Mouse (Mus musculus): ENCODE data around the gene Fam8a1. TPM values are rescaled to one million over a fixed set of nuclear protein-coding genes. Genes with fewer than 3 reads are reported as not detected.
A peak's percentile ranks its signal among the peaks of the same experiment; 100 is the strongest.

The Fam8a1 gene
- 7.5 and 8.4 TPM in 2 replicates for total RNA-seq (2012; rRNA removed)
- 10 to 100 TPM in 1 of 2 experiments, not detected in 1; 16.5 TPM for polyA plus RNA-seq (2012; ENCODE audit: insufficient read depth in 1 of 2, insufficient read length in 2 of 2, low read depth in 1 of 2, low replicate concordance in 2 of 2, missing spikeins in 1 of 2)

GRCm38 (mm10) chr13:46669048-46669619 lies at the start of gene Fam8a1:
TSS of gene Fam8a1 (plus strand) at chr13:46669522.
- Histone ChIP-seq H3K27me3 (ENCODE audit: control insufficient read depth in 1 of 2, insufficient read depth in 2 of 2, low read length in 2 of 2) (peaks cover 0 to 4% of the 10 kb centered on the region in 2 experiments; a peak in 1 of 4 replicates), H3K9me3 (replicated peaks; ENCODE audit: insufficient read depth, low read length) (no peaks in the 10 kb centered on the region), H3K36me3 (ENCODE audit: control insufficient read depth in 1 of 2, insufficient read depth in 2 of 2, low read length in 2 of 2) (peaks cover 5 to 11% of the 10 kb centered on the region in 2 experiments), H3K27ac (ENCODE audit: control insufficient read depth, low read depth, low read length) (peak within 1 kb of the TSS; percentile 27), H3K4me3 (ENCODE audit: control insufficient read depth in 1 of 2, insufficient read depth in 1 of 2, low read depth in 2 of 2, low read length in 2 of 2) (peak within 1 kb of the TSS; percentile 56 to 64), H3K4me1 (ENCODE audit: control insufficient read depth in 1 of 2, insufficient read depth in 2 of 2, low read length in 2 of 2) (peaks cover 0 to 10% of the 10 kb centered on the region in 2 experiments; a peak in 3 of 4 replicates), H3K9ac (ENCODE audit: control insufficient read depth, low read depth, low read length, poor library complexity, severe bottlenecking) (peak within 1 kb of the TSS; percentile 93), H3K79me2 (ENCODE audit: control insufficient read depth, insufficient read depth, low read length, poor library complexity) (peaks cover 9% of the 10 kb centered on the region)
- peak; percentile 94 for DNase-seq (ENCODE audit: low read depth, low spot score)
- no peak for TF ChIP-seq BHLHE40 (IDR thresholded peaks at IDR 0.05; ENCODE audit: borderline replicate concordance, low read depth, low read length)
- no peak for TF ChIP-seq RCOR1 (IDR thresholded peaks at IDR 0.05; ENCODE audit: low read depth, low read length)
- TF ChIP-seq NELFE (IDR thresholded peaks at IDR 0.05; ENCODE audit: low read depth, low read length), result peak; percentile 67
- no peak for TF ChIP-seq CHD2 (IDR thresholded peaks at IDR 0.05; ENCODE audit: low read length)
- no peak for TF ChIP-seq UBTF (IDR thresholded peaks at IDR 0.05; ENCODE audit: borderline replicate concordance, insufficient read depth, low read depth, low read length)
- TF ChIP-seq CTCF (IDR thresholded peaks at IDR 0.05 in 2 of 3, conservative IDR thresholded peaks at IDR 0.05 in 1 of 3; ENCODE audit: control insufficient read depth in 1 of 3, insufficient read depth in 1 of 3, low read depth in 2 of 3, low read length in 3 of 3, poor library complexity in 1 of 3, severe bottlenecking in 1 of 3), result no peak; a peak in 1 of 6 replicates
- TF ChIP-seq MYB (IDR thresholded peaks at IDR 0.05; ENCODE audit: low read depth, low read length), result no peak
- peak; percentile 78 for TF ChIP-seq TCF12 (IDR thresholded peaks at IDR 0.05; ENCODE audit: low read depth, low read length)
- no peak for TF ChIP-seq ZNF384 (IDR thresholded peaks at IDR 0.05; ENCODE audit: low read depth, low read length)
- no peak for TF ChIP-seq GATA1 (IDR thresholded peaks at IDR 0.05; ENCODE audit: low read depth, low read length)
- TF ChIP-seq USF1 (IDR thresholded peaks at IDR 0.05; ENCODE audit: low read depth, low read length), result no peak
- TF ChIP-seq MEF2A (IDR thresholded peaks at IDR 0.05; ENCODE audit: extremely low read depth, insufficient replicate concordance, low read depth, low read length, poor library complexity, severe bottlenecking), result 0 out of 2 replicates have a peak, but pooled peaks have one; percentile 28
- no peak for TF ChIP-seq SMC3 (IDR thresholded peaks at IDR 0.05; ENCODE audit: low read depth, low read length)
- no peak for TF ChIP-seq JUND (IDR thresholded peaks at IDR 0.05; ENCODE audit: low read depth, low read length)
- no peak for TF ChIP-seq E2F4 (IDR thresholded peaks at IDR 0.05; ENCODE audit: borderline replicate concordance, low read depth, low read length)
- TF ChIP-seq MXI1 (IDR thresholded peaks at IDR 0.05; ENCODE audit: low read depth, low read length), result peak; percentile 72; the same call in 1 of the 2 replicates
- TF ChIP-seq RAD21 (IDR thresholded peaks at IDR 0.05; ENCODE audit: low read depth, low read length), result no peak
- peak; percentile 6; the same call in 1 of the 2 replicates for TF ChIP-seq ETS1 (IDR thresholded peaks at IDR 0.05; ENCODE audit: low read depth, low read length)
- peak; percentile 95 for TF ChIP-seq HCFC1 (IDR thresholded peaks at IDR 0.05; ENCODE audit: low read depth, low read length)
- TF ChIP-seq GABPA (IDR thresholded peaks at IDR 0.05; ENCODE audit: low read depth, low read length), result no peak
- TF ChIP-seq MAFK (IDR thresholded peaks at IDR 0.05; ENCODE audit: borderline replicate concordance, low read depth, low read length), result no peak
- peak; percentile 85 for TF ChIP-seq TBP (IDR thresholded peaks at IDR 0.05; ENCODE audit: low read depth, low read length)
- TF ChIP-seq ZMIZ1 (IDR thresholded peaks at IDR 0.05; ENCODE audit: low read depth, low read length), result peak; percentile 74; the same call in 1 of the 2 replicates
- TF ChIP-seq TAL1 (IDR thresholded peaks at IDR 0.05; ENCODE audit: low read length), result no peak
- TF ChIP-seq KAT2A (conservative IDR thresholded peaks at IDR 0.05; ENCODE audit: low read depth, low read length), result no peak; the same call in 1 of the 2 replicates
- no peak for TF ChIP-seq USF2 (IDR thresholded peaks at IDR 0.05; ENCODE audit: borderline replicate concordance in 1 of 2, insufficient read depth in 1 of 2, low read depth in 1 of 2, low read length in 2 of 2)
- TF ChIP-seq ZKSCAN1 (IDR thresholded peaks at IDR 0.05; ENCODE audit: low read depth, low read length), result no peak
- peak; percentile 100 for TF ChIP-seq MAZ (IDR thresholded peaks at IDR 0.05; ENCODE audit: low read depth, low read length)
- peak; percentile 68 to 77; a peak in 3 of 4 replicates for TF ChIP-seq POLR2A (IDR thresholded peaks at IDR 0.05; ENCODE audit: control insufficient read depth in 1 of 2, insufficient read depth in 1 of 2, low read depth in 1 of 2, low read length in 2 of 2, poor library complexity in 1 of 2)
- no peak; the same call in none of the 2 replicates for TF ChIP-seq MAX (IDR thresholded peaks at IDR 0.05; ENCODE audit: low read length)
- TF ChIP-seq SIN3A (IDR thresholded peaks at IDR 0.05; ENCODE audit: low read length), result peak; percentile 80
- no peak; the same call in 1 of the 2 replicates for TF ChIP-seq MYC (IDR thresholded peaks at IDR 0.05; ENCODE audit: low read depth, low read length)
- 0 out of 2 replicates have a peak, but pooled peaks have one; percentile 48 for TF ChIP-seq ELF1 (IDR thresholded peaks at IDR 0.05; ENCODE audit: low read depth, low read length)
- no peak for TF ChIP-seq POLR2AphosphoS2 (IDR thresholded peaks at IDR 0.05; ENCODE audit: low read length)
- TF ChIP-seq CHD1 (IDR thresholded peaks at IDR 0.05; ENCODE audit: low read depth, low read length), result no peak
- TF ChIP-seq NRF1 (IDR thresholded peaks at IDR 0.05; ENCODE audit: insufficient read depth, low read depth, low read length, poor library complexity, severe bottlenecking), result no peak

Data from MEL (cell line).